Mouse (Mus musculus): ENCODE measurements around the gene Cap1. TPM values are rescaled to one million over a fixed set of nuclear protein-coding genes. Genes with fewer than 3 reads are reported as not detected.

Gene Cap1
- total and polyA plus RNA-seq, 2 experiments from 2014 or later = 20.6 to 59.6 TPM

GRCm38 (mm10) chr4:122910577-122910976 is 24.7 kb upstream of the Cap1 start:
- H3K9ac ChIP-seq (replicated peaks; ENCODE audit: low read depth, low read length) = no peak overlapping the region
- WGBS = 48% methylated on average over 6 of the region's 6 CpGs
- no peak overlapping the region for H3K27ac ChIP-seq (ENCODE audit: low read depth)
- H3K4me3 ChIP-seq (ENCODE audit: low read depth, low read length) = no peak overlapping the region
- TF ChIP-seq EP300 (IDR thresholded peaks at IDR 0.05; ENCODE audit: low read depth) = no peak
- TF ChIP-seq CTCF (IDR thresholded peaks at IDR 0.05; ENCODE audit: low read depth) = peak; percentile 37
- ATAC-seq (ENCODE audit: insufficient read depth, low read depth) (no peak), DNase-seq (ENCODE audit: low spot score) (no peak)
- H3K36me3 ChIP-seq (replicated peaks; ENCODE audit: control insufficient read depth, insufficient read depth, low read length) = no peaks in the 10 kb centered on the region
- H3K4me2 ChIP-seq (ENCODE audit: low read depth, low read length) = no peak overlapping the region
- no peaks in the 10 kb centered on the region for H3K27me3 ChIP-seq (ENCODE audit: control insufficient read depth, insufficient read depth, low read length)
- peaks cover 6% of the 10 kb centered on the region for H3K4me1 ChIP-seq (ENCODE audit: control insufficient read depth, insufficient read depth)
- 0 out of 2 replicates have a peak, but pooled peaks cover 10% of the 10 kb centered on the region for H3K9me3 ChIP-seq (replicated peaks; ENCODE audit: control insufficient read depth, low read length)

GRCm38 (mm10) chr4:122909572-122910189 is 23.8 kb upstream of the Cap1 start:
- H3K27ac ChIP-seq (ENCODE audit: low read depth) = no peak overlapping the region
- no peaks in the 10 kb centered on the region for H3K27me3 ChIP-seq (ENCODE audit: control insufficient read depth, insufficient read depth, low read length)
- H3K4me3 ChIP-seq (ENCODE audit: low read depth, low read length) = no peak overlapping the region
- DNase-seq (ENCODE audit: low spot score) (no peak), ATAC-seq (ENCODE audit: insufficient read depth, low read depth) (no peak)
- TF ChIP-seq EP300 (IDR thresholded peaks at IDR 0.05; ENCODE audit: low read depth) (no peak), CTCF (IDR thresholded peaks at IDR 0.05; ENCODE audit: low read depth) (no peak)
- H3K9me3 ChIP-seq (replicated peaks; ENCODE audit: control insufficient read depth, low read length) = 0 out of 2 replicates have a peak, but pooled peaks cover 10% of the 10 kb centered on the region
- 46% methylated on average over 12 of the region's 12 CpGs for WGBS
- H3K4me1 ChIP-seq (ENCODE audit: control insufficient read depth, insufficient read depth) = peaks cover 6% of the 10 kb centered on the region
- no peak overlapping the region for H3K4me2 ChIP-seq (ENCODE audit: low read depth, low read length)
- no peaks in the 10 kb centered on the region for H3K36me3 ChIP-seq (replicated peaks; ENCODE audit: control insufficient read depth, insufficient read depth, low read length)
- no peak overlapping the region for H3K9ac ChIP-seq (replicated peaks; ENCODE audit: low read depth, low read length)

GRCm38 (mm10) chr4:122905359-122905758 is 19.5 kb upstream of the Cap1 start:
- ATAC-seq (ENCODE audit: insufficient read depth, low read depth) = no peak
- TF ChIP-seq CTCF (IDR thresholded peaks at IDR 0.05; ENCODE audit: low read depth) = no peak
- WGBS = 64% methylated on average over 10 of the region's 10 CpGs
- Histone ChIP-seq H3K36me3 (replicated peaks; ENCODE audit: control insufficient read depth, insufficient read depth, low read length) (no peaks in the 10 kb centered on the region), H3K4me2 (ENCODE audit: low read depth, low read length) (no peak overlapping the region), H3K27me3 (ENCODE audit: control insufficient read depth, insufficient read depth, low read length) (no peaks in the 10 kb centered on the region), H3K9ac (replicated peaks; ENCODE audit: low read depth, low read length) (no peak overlapping the region), H3K27ac (ENCODE audit: low read depth) (no peak overlapping the region), H3K4me3 (ENCODE audit: low read depth, low read length) (no peak overlapping the region), H3K9me3 (replicated peaks; ENCODE audit: control insufficient read depth, low read length) (0 out of 2 replicates have a peak, but pooled peaks cover 10% of the 10 kb centered on the region), H3K4me1 (ENCODE audit: control insufficient read depth, insufficient read depth) (no peaks in the 10 kb centered on the region)
- DNase-seq (ENCODE audit: low spot score) = no peak

- no peak for DNase-seq (ENCODE audit: low spot score)
- Histone ChIP-seq H3K4me1 (ENCODE audit: control insufficient read depth, insufficient read depth) (no peaks in the 10 kb centered on the region), H3K4me3 (ENCODE audit: low read depth, low read length) (no peak overlapping the region), H3K27me3 (ENCODE audit: control insufficient read depth, insufficient read depth, low read length) (no peaks in the 10 kb centered on the region), H3K36me3 (replicated peaks; ENCODE audit: control insufficient read depth, insufficient read depth, low read length) (no peaks in the 10 kb centered on the region), H3K4me2 (ENCODE audit: low read depth, low read length) (no peak overlapping the region), H3K27ac (ENCODE audit: low read depth) (no peak overlapping the region), H3K9ac (replicated peaks; ENCODE audit: low read depth, low read length) (no peak overlapping the region), H3K9me3 (replicated peaks; ENCODE audit: control insufficient read depth, low read length) (0 out of 2 replicates have a peak, but pooled peaks cover 10% of the 10 kb centered on the region)
- WGBS = 91% methylated on average over 3 of the region's 3 CpGs
- TF ChIP-seq CTCF (IDR thresholded peaks at IDR 0.05; ENCODE audit: low read depth) = no peak
- no peak for TF ChIP-seq EP300 (IDR thresholded peaks at IDR 0.05; ENCODE audit: low read depth)
- no peak for ATAC-seq (ENCODE audit: insufficient read depth, low read depth)
Observed at GRCm38 (mm10) chr4:122903709-122904108, 17.9 kb upstream of the Cap1 start.

GRCm38 (mm10) chr4:122902156-122902555 is 16.3 kb upstream of the Cap1 start:
- Histone ChIP-seq H3K4me3 (ENCODE audit: low read depth, low read length) (no peak overlapping the region), H3K27me3 (ENCODE audit: control insufficient read depth, insufficient read depth, low read length) (no peaks in the 10 kb centered on the region), H3K27ac (ENCODE audit: low read depth) (no peak overlapping the region), H3K4me2 (ENCODE audit: low read depth, low read length) (no peak overlapping the region), H3K4me1 (ENCODE audit: control insufficient read depth, insufficient read depth) (no peaks in the 10 kb centered on the region), H3K36me3 (replicated peaks; ENCODE audit: control insufficient read depth, insufficient read depth, low read length) (no peaks in the 10 kb centered on the region), H3K9me3 (replicated peaks; ENCODE audit: control insufficient read depth, low read length) (0 out of 2 replicates have a peak, but pooled peaks cover 5% of the 10 kb centered on the region), H3K9ac (replicated peaks; ENCODE audit: low read depth, low read length) (no peak overlapping the region)
- WGBS = 18% methylated on average over 6 of the region's 6 CpGs
- TF ChIP-seq EP300 (IDR thresholded peaks at IDR 0.05; ENCODE audit: low read depth) (no peak), CTCF (IDR thresholded peaks at IDR 0.05; ENCODE audit: low read depth) (no peak)
- DNase-seq (ENCODE audit: low spot score) = no peak
- ATAC-seq (ENCODE audit: insufficient read depth, low read depth) = no peak; the same call in 1 of the 2 replicates

- Histone ChIP-seq H3K4me1 (ENCODE audit: control insufficient read depth, insufficient read depth) (no peaks in the 10 kb centered on the region), H3K36me3 (replicated peaks; ENCODE audit: control insufficient read depth, insufficient read depth, low read length) (no peaks in the 10 kb centered on the region), H3K9me3 (replicated peaks; ENCODE audit: control insufficient read depth, low read length) (no peaks in the 10 kb centered on the region), H3K4me2 (ENCODE audit: low read depth, low read length) (no peak overlapping the region), H3K9ac (replicated peaks; ENCODE audit: low read depth, low read length) (no peak overlapping the region), H3K27me3 (ENCODE audit: control insufficient read depth, insufficient read depth, low read length) (no peaks in the 10 kb centered on the region), H3K27ac (ENCODE audit: low read depth) (no peak overlapping the region), H3K4me3 (ENCODE audit: low read depth, low read length) (no peak overlapping the region)
- TF ChIP-seq CTCF (IDR thresholded peaks at IDR 0.05; ENCODE audit: low read depth) (peak; percentile 77), EP300 (IDR thresholded peaks at IDR 0.05; ENCODE audit: low read depth) (no peak)
- ATAC-seq (ENCODE audit: insufficient read depth, low read depth) = no peak
- 18% methylated on average over 5 of the region's 5 CpGs for WGBS
- DNase-seq (ENCODE audit: low spot score) = peak; percentile 54
Observed at GRCm38 (mm10) chr4:122898313-122898712, 12.5 kb upstream of the Cap1 start.

Data from heart, postnatal 0 days (tissue).